Mouse (Mus musculus): ENCODE measurements at regions not wholly inside any gene's neighbourhood (a gene's known extent, or its start where the extent isn't known, plus 50 kb on each side); places are given as distances from the start of the nearest gene placed in this dataset.

- no peak for ATAC-seq
- no peak overlapping the region for H3K9ac ChIP-seq
- no peak overlapping the region for H3K27ac ChIP-seq
- no peaks in the 10 kb centered on the region for H3K27me3 ChIP-seq
- WGBS, result 78% methylated on average over 8 of the region's 8 CpGs
- no peaks in the 10 kb centered on the region for H3K36me3 ChIP-seq (ENCODE audit: poor library complexity, severe bottlenecking)
- no peaks in the 10 kb centered on the region for H3K4me1 ChIP-seq
- H3K4me2 ChIP-seq, result no peak overlapping the region
- no peaks in the 10 kb centered on the region for H3K9me3 ChIP-seq (replicated peaks)
- H3K4me3 ChIP-seq, result no peak overlapping the region
These were observed 92.0 kb upstream of the Gm10234 start for GRCm38 (mm10) chr6:95229885-95230284.

- no peak overlapping the region for H3K4me3 ChIP-seq
- no peak for ATAC-seq
- no peaks in the 10 kb centered on the region for H3K27me3 ChIP-seq
- no peaks in the 10 kb centered on the region for H3K9me3 ChIP-seq (replicated peaks)
- no peak overlapping the region for H3K27ac ChIP-seq
- no peaks in the 10 kb centered on the region for H3K36me3 ChIP-seq (ENCODE audit: poor library complexity, severe bottlenecking)
- 89% methylated on average over 13 of the region's 13 CpGs for WGBS
- H3K4me2 ChIP-seq, result no peak overlapping the region
- H3K4me1 ChIP-seq, result no peaks in the 10 kb centered on the region
- no peak overlapping the region for H3K9ac ChIP-seq
These were observed 87.2 kb upstream of the Gm10234 start for GRCm38 (mm10) chr6:95234712-95235111.

GRCm38 (mm10) chr6:95243657-95244056 is 78.3 kb upstream of the Gm10234 start:
- Histone ChIP-seq H3K9me3 (replicated peaks) (no peaks in the 10 kb centered on the region), H3K9ac (no peak overlapping the region), H3K4me1 (no peaks in the 10 kb centered on the region), H3K27ac (no peak overlapping the region), H3K36me3 (ENCODE audit: poor library complexity, severe bottlenecking) (no peaks in the 10 kb centered on the region), H3K27me3 (no peaks in the 10 kb centered on the region), H3K4me3 (no peak overlapping the region), H3K4me2 (no peak overlapping the region)
- 76% methylated on average over 5 of the region's 5 CpGs for WGBS
- ATAC-seq, result no peak

- Histone ChIP-seq H3K36me3 (ENCODE audit: poor library complexity, severe bottlenecking) (no peaks in the 10 kb centered on the region), H3K27me3 (no peaks in the 10 kb centered on the region), H3K4me1 (no peaks in the 10 kb centered on the region), H3K4me2 (no peak overlapping the region), H3K27ac (no peak overlapping the region), H3K9me3 (replicated peaks) (no peaks in the 10 kb centered on the region), H3K9ac (no peak overlapping the region), H3K4me3 (no peak overlapping the region)
- ATAC-seq, result no peak
- 91% methylated on average over 7 of the region's 7 CpGs for WGBS
These were observed 77.0 kb upstream of the Gm10234 start for GRCm38 (mm10) chr6:95244911-95245310.

- WGBS, result 33% methylated on average over 5 of the region's 5 CpGs
- no peak for ATAC-seq
These were observed 65.6 kb upstream of the Gm10234 start for GRCm38 (mm10) chr6:95256303-95256702.

GRCm38 (mm10) chr6:95261001-95261400 is 60.9 kb upstream of the Gm10234 start:
- Histone ChIP-seq H3K4me3 (no peak overlapping the region), H3K36me3 (ENCODE audit: poor library complexity, severe bottlenecking) (no peaks in the 10 kb centered on the region), H3K4me1 (0 out of 2 replicates have a peak, but pooled peaks cover 8% of the 10 kb centered on the region), H3K4me2 (no peak overlapping the region), H3K27ac (no peak overlapping the region), H3K9ac (no peak overlapping the region), H3K9me3 (replicated peaks) (no peaks in the 10 kb centered on the region), H3K27me3 (no peaks in the 10 kb centered on the region)
- WGBS, result 45% methylated on average over 1 of the region's 1 CpGs
- ATAC-seq, result no peak

More at GRCm38 (mm10) chr6:95256303-95256702, 65.6 kb upstream of the Gm10234 start:
- Histone ChIP-seq H3K36me3 (ENCODE audit: poor library complexity, severe bottlenecking) (no peaks in the 10 kb centered on the region), H3K4me1 (no peaks in the 10 kb centered on the region), H3K4me3 (no peak overlapping the region), H3K9me3 (replicated peaks) (no peaks in the 10 kb centered on the region), H3K4me2 (no peak overlapping the region), H3K27ac (no peak overlapping the region), H3K9ac (no peak overlapping the region), H3K27me3 (no peaks in the 10 kb centered on the region)

GRCm38 (mm10) chr6:95264011-95264869 is 57.7 kb upstream of the Gm10234 start:
- Histone ChIP-seq H3K4me1 (0 out of 2 replicates have a peak, but pooled peaks cover 8% of the 10 kb centered on the region), H3K9ac (no peak overlapping the region), H3K4me3 (no peak overlapping the region), H3K36me3 (ENCODE audit: poor library complexity, severe bottlenecking) (no peaks in the 10 kb centered on the region), H3K27me3 (no peaks in the 10 kb centered on the region), H3K27ac (no peak overlapping the region), H3K9me3 (replicated peaks) (no peaks in the 10 kb centered on the region), H3K4me2 (no peak overlapping the region)
- peak; percentile 68; the same call in 1 of the 2 replicates for ATAC-seq
- 56% methylated on average over 8 of the region's 8 CpGs for WGBS

GRCm38 (mm10) chr6:95269524-95269923 is 52.4 kb upstream of the Gm10234 start:
- Histone ChIP-seq H3K4me1 (0 out of 2 replicates have a peak, but pooled peaks cover 1% of the 10 kb centered on the region), H3K27me3 (no peaks in the 10 kb centered on the region), H3K4me2 (no peak overlapping the region), H3K9ac (no peak overlapping the region), H3K9me3 (replicated peaks) (no peaks in the 10 kb centered on the region), H3K36me3 (ENCODE audit: poor library complexity, severe bottlenecking) (no peaks in the 10 kb centered on the region), H3K4me3 (no peak overlapping the region), H3K27ac (no peak overlapping the region)
- no peak for ATAC-seq
- WGBS, result 93% methylated on average over 8 of the region's 8 CpGs

All from forebrain, embryonic 13.5 days (tissue).